Mouse (Mus musculus) left cerebral cortex, postnatal 14 days (tissue): ENCODE measurements around the gene Slc8a1. TPM values are rescaled to one million over a fixed set of nuclear protein-coding genes. Genes with fewer than 3 reads are reported as not detected.
A peak's percentile ranks its signal among the peaks of the same experiment; 100 is the strongest.

ENCODE experiments used
- DNase-seq, 2 experiments: peaks; one replicate each; pipeline ENCODE4 v3.0.0; 2021 to 2022; ENCODE audit warnings: low spot score in 2 of 2, mixed read lengths in 1 of 2
- intact Hi-C: fragments of 180-260 bp; cut with DNase I; formaldehyde crosslinking; loops from one replicate; pipeline ENCODE4 v1.15.1; 2025
- total RNA-seq, 2 experiments: library from RNA; stranded (reverse); gene quantifications; 2 replicates each; pipeline ENCODE4 v1.2.3; 2021

Gene Slc8a1
- total RNA-seq, 2 experiments from 2014 or later, result 245 to 255 TPM

GRCm38 (mm10) chr17:81526463-81526862, 211.7 kb downstream of the Slc8a1 start:
- DNase-seq, result no peak
- intact Hi-C loops, result no loop called here

- DNase-seq, result no peak
- intact Hi-C loops, result no loop called here
These were observed 213.4 kb downstream of the Slc8a1 start for GRCm38 (mm10) chr17:81524826-81525225.

- intact Hi-C loops, result no loop called here
These were observed 214.2 kb downstream of the Slc8a1 start for GRCm38 (mm10) chr17:81523943-81524342.

GRCm38 (mm10) chr17:81518316-81519025, 219.7 kb downstream of the Slc8a1 start:
- intact Hi-C loops, result no loop called here
- DNase-seq, result no peak

More at GRCm38 (mm10) chr17:81523943-81524342, 214.2 kb downstream of the Slc8a1 start:
- DNase-seq, result no peak

- intact Hi-C loops, result no loop called here
- no peak for DNase-seq
These were observed 222.0 kb downstream of the Slc8a1 start for GRCm38 (mm10) chr17:81516155-81516554.

GRCm38 (mm10) chr17:81514022-81514421, 224.2 kb downstream of the Slc8a1 start:
- intact Hi-C loops, result no loop called here
- no peak for DNase-seq

GRCm38 (mm10) chr17:81513368-81513958, 224.7 kb downstream of the Slc8a1 start:
- intact Hi-C loops, result no loop called here
- no peak for DNase-seq

- intact Hi-C loops, result no loop called here
- DNase-seq, result no peak
These were observed 233.0 kb downstream of the Slc8a1 start for GRCm38 (mm10) chr17:81505162-81505685.

GRCm38 (mm10) chr17:81504040-81504439, 234.1 kb downstream of the Slc8a1 start:
- intact Hi-C loops, result no loop called here
- no peak for DNase-seq

GRCm38 (mm10) chr17:81502732-81503131, 235.4 kb downstream of the Slc8a1 start:
- peak; percentile 28 to 39 for DNase-seq
- intact Hi-C loops, result no loop called here

GRCm38 (mm10) chr17:81500686-81501407, 237.3 kb downstream of the Slc8a1 start:
- intact Hi-C loops, result no loop called here
- DNase-seq, result no peak

- intact Hi-C loops, result no loop called here
- DNase-seq, result no peak
These were observed 240.3 kb downstream of the Slc8a1 start for GRCm38 (mm10) chr17:81497919-81498318.

- intact Hi-C loops, result no loop called here
- DNase-seq, result no peak
These were observed 241.6 kb downstream of the Slc8a1 start for GRCm38 (mm10) chr17:81496616-81497015.

- intact Hi-C loops, result no loop called here
- DNase-seq, result no peak
These were observed 245.8 kb downstream of the Slc8a1 start for GRCm38 (mm10) chr17:81492216-81492865.

GRCm38 (mm10) chr17:81486388-81486787, 251.8 kb downstream of the Slc8a1 start:
- intact Hi-C loops, result no loop called here
- no peak for DNase-seq

- intact Hi-C loops, result no loop called here
These were observed 256.2 kb downstream of the Slc8a1 start for GRCm38 (mm10) chr17:81481843-81482490.

GRCm38 (mm10) chr17:81480351-81481161, 257.6 kb downstream of the Slc8a1 start:
- intact Hi-C loops, result no loop called here
- DNase-seq, result no peak

More at GRCm38 (mm10) chr17:81481843-81482490, 256.2 kb downstream of the Slc8a1 start:
- no peak for DNase-seq

GRCm38 (mm10) chr17:81479807-81480206, 258.4 kb downstream of the Slc8a1 start:
- no peak for DNase-seq
- intact Hi-C loops, result loop anchor here (5.0 kb wide), 1 partner anchor 307 kb away; no protein-coding TSS in a partner anchor
